Mouse (Mus musculus) bone marrow macrophage, adult 2 months (primary cell): ENCODE measurements around the gene Chst11.

Source experiments
- CTCF ChIP-seq: IDR thresholded peaks from 2 replicates; pipeline ENCODE4 v1.5.1; 2012; ENCODE audit warnings: low read depth, mild to moderate bottlenecking, low read length, moderate library complexity
- POLR2A ChIP-seq: IDR thresholded peaks from 2 replicates; pipeline ENCODE4 v1.6.1; 2012; ENCODE audit warnings: mild to moderate bottlenecking, low read depth, low read length, borderline replicate concordance

DNA sequence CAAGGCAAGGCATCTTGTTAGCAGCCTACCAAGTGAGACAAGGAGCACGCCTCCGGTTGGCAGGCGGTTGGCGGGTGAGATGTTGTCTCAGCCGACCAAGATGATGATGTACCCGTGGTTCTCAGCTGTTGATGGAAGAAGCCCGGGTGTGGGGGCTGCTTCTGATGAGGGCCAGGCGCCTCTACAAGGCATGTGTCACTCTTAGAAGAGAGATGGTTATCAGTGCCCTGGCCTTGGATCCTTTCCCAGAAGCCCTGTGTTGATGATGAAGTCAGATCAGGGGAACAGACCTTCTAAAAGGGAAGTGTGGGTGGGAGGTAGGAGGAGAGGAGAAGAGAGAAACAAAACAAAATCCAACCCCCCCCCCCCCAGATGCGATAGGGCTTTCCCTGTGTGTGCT lies 19.1 kb downstream of the Chst11 start:
- TF ChIP-seq CTCF = no peak
- TF ChIP-seq POLR2A = no peak
